In the genomic region with DNA sequence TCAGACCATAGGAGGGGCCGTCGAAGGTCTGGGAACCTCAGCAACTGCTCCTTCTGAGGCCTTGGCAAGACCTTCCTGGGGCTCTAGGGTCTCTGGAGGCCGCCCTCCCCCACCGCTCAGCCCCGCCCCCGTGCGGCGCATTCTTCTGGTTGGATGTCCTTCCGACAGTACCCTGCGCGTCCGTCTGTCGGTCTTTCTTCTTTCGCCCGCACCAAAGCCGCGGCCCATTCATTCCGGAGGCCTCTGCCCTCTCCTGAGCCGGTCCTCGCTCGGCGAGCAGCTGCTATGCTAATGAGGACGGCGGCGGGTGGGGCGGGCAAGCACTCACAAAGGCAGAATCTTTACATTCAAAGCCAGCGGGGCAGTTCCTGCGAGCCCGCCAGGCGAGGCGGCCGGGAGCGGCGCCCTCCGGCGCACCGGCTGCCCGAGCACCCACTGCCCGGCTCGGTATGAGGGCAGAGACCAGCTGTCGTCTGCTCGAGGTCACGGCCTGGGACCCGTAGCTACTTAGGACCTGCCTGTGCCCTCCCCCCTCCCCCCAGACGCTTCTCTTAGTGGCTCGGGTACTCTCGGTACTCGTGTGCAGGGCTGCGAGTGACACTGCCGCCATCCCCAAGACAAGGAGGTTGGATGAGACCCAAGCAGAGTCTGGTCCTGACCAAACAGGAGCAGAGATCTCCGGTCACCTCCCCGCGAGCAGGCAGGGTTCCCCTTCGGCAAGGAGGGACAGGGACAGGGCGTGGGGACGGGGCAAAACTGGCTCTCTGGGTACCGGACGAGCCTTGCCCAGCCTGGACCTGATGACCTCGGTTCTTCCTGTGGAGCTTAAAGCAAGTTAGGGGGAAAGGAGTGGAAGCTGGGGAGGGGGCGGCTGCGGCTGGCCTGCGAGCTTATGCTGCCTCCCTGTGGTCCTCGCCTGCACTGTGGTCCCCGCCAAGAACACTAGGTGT, we compare ENCODE assay signal across 8 mouse cellular contexts. TPM values are rescaled to one million over a fixed set of nuclear protein-coding genes. Genes with fewer than 3 reads are reported as not detected.
DNase-seq lines count a peak whose midpoint lies in the region; ATAC-seq and TF ChIP-seq lines count a peak whose summit lies in the region.

No protein-coding gene starts in this region.

- no peak overlapping the region for H3K27ac ChIP-seq in ES-E14 (ENCODE audit: insufficient read depth, low read depth, low read length, poor library complexity, severe bottlenecking)
- H3K27ac ChIP-seq in embryonic facial prominence, embryonic 14.5 days (replicated peaks; ENCODE audit: low read depth, low read length) = peak overlapping the region; percentile 40
- H3K27ac ChIP-seq in hindbrain, embryonic 11.5 days (ENCODE audit: low read depth, low read length) = peak overlapping the region; percentile 98
- 0 out of 2 replicates have a peak overlapping the region, but pooled peaks have one; percentile 32 for H3K27ac ChIP-seq in liver, embryonic 12.5 days

- peak overlapping the region; percentile 71 for H3K9ac ChIP-seq in ES-E14 (ENCODE audit: insufficient read depth, low read depth, low read length, poor library complexity, severe bottlenecking)
- peak overlapping the region; percentile 71 for H3K9ac ChIP-seq in embryonic facial prominence, embryonic 14.5 days (ENCODE audit: low read depth, low read length)
- H3K9ac ChIP-seq in hindbrain, embryonic 11.5 days (ENCODE audit: low read depth, low read length) = peak overlapping the region; percentile 84
- H3K9ac ChIP-seq in liver, embryonic 12.5 days = peak overlapping the region; percentile 61

- H3K27me3 ChIP-seq in embryonic facial prominence, embryonic 14.5 days (replicated peaks; ENCODE audit: control insufficient read depth, insufficient read depth, low read length) = peaks cover 40% of the 10 kb centered on the region
- 0 out of 2 replicates have a peak, but pooled peaks cover 3% of the 10 kb centered on the region for H3K27me3 ChIP-seq in hindbrain, embryonic 11.5 days (ENCODE audit: control insufficient read depth, insufficient read depth, low read length)
- peaks cover 69% of the 10 kb centered on the region for H3K27me3 ChIP-seq in liver, embryonic 12.5 days (replicated peaks)

- intact Hi-C loops in gastrocnemius, postnatal 14 days (cut with DNase I; ENCODE audit: low total_unique reads) = no loop called here

- in situ Hi-C loops in ES-E14 (cut with MboI; ENCODE audit: low sequenced_read_pairs in 2 of 2, unreplicated experiment in 2 of 2) = no loop called here

- peak; percentile 52 for DNase-seq in gastrocnemius, postnatal 14 days
- no peak for DNase-seq in gastrocnemius, adult 8-10 months (ENCODE audit: low spot score in 2 of 2)
- DNase-seq in ES-E14 (ENCODE audit: low read depth, low spot score) = peak; percentile 45
- DNase-seq in embryonic facial prominence, embryonic 14.5 days (ENCODE audit: low spot score) = peak; percentile 84
- peak; percentile 88 for DNase-seq in hindbrain, embryonic 11.5 days (ENCODE audit: low spot score)
- peak; percentile 52 to 55 for DNase-seq in natural killer cell, adult 2 months (ENCODE audit: low spot score in 2 of 2)
- DNase-seq in thymus, postnatal 25 days = peak; percentile 63

- no peaks in the 10 kb centered on the region for H3K36me3 ChIP-seq in ES-E14 (ENCODE audit: control insufficient read depth, insufficient read depth, low read length, poor library complexity, severe bottlenecking)
- no peaks in the 10 kb centered on the region for H3K36me3 ChIP-seq in embryonic facial prominence, embryonic 14.5 days (ENCODE audit: control insufficient read depth, insufficient read depth, low read length)
- H3K36me3 ChIP-seq in hindbrain, embryonic 11.5 days (ENCODE audit: control insufficient read depth, insufficient read depth, low read length) = 0 out of 2 replicates have a peak, but pooled peaks cover 3% of the 10 kb centered on the region
- H3K36me3 ChIP-seq in liver, embryonic 12.5 days = no peaks in the 10 kb centered on the region

- no peaks in the 10 kb centered on the region for H3K9me3 ChIP-seq in ES-E14 (ENCODE audit: control insufficient read depth, insufficient read depth, low read depth, low read length)
- H3K9me3 ChIP-seq in embryonic facial prominence, embryonic 14.5 days (ENCODE audit: control insufficient read depth, low read length) = no peaks in the 10 kb centered on the region
- no peaks in the 10 kb centered on the region for H3K9me3 ChIP-seq in hindbrain, embryonic 11.5 days (ENCODE audit: control insufficient read depth, low read length)
- no peaks in the 10 kb centered on the region for H3K9me3 ChIP-seq in liver, embryonic 12.5 days (replicated peaks)

- H3K4me1 ChIP-seq in ES-E14 (ENCODE audit: control insufficient read depth in 2 of 2, insufficient read depth in 2 of 2, low read length in 2 of 2, poor library complexity in 1 of 2) = peaks cover 4 to 8% of the 10 kb centered on the region in 2 experiments; a peak in 1 of 4 replicates
- 0 out of 2 replicates have a peak, but pooled peaks cover 7% of the 10 kb centered on the region for H3K4me1 ChIP-seq in embryonic facial prominence, embryonic 14.5 days (ENCODE audit: control insufficient read depth, insufficient read depth, low read length)
- H3K4me1 ChIP-seq in hindbrain, embryonic 11.5 days (replicated peaks; ENCODE audit: control insufficient read depth, insufficient read depth, low read length) = peaks cover 11% of the 10 kb centered on the region
- H3K4me1 ChIP-seq in liver, embryonic 12.5 days = peaks cover 38% of the 10 kb centered on the region

- H3K4me2 ChIP-seq in embryonic facial prominence, embryonic 14.5 days (ENCODE audit: low read depth, low read length) = peak overlapping the region; percentile 94
- H3K4me2 ChIP-seq in hindbrain, embryonic 11.5 days (replicated peaks; ENCODE audit: low read depth, low read length) = peak overlapping the region; percentile 83
- peak overlapping the region; percentile 82 for H3K4me2 ChIP-seq in liver, embryonic 12.5 days

- 0% methylated on average over 39 of the region's 64 CpGs for WGBS in embryonic facial prominence, embryonic 14.5 days
- WGBS in hindbrain, embryonic 11.5 days = under 1% methylated on average over 59 of the region's 64 CpGs
- 2% methylated on average over 64 of the region's 64 CpGs for WGBS in liver, embryonic 12.5 days (ENCODE audit: insufficient replicate concordance)

- peak; percentile 75 for ATAC-seq in embryonic facial prominence, embryonic 14.5 days (ENCODE audit: low read depth)
- ATAC-seq in hindbrain, embryonic 11.5 days (ENCODE audit: low FRiP score) = peak; percentile 87
- ATAC-seq in liver, embryonic 12.5 days = peak; percentile 31

- peak overlapping the region; percentile 68 to 85 for H3K4me3 ChIP-seq in ES-E14 (ENCODE audit: insufficient read depth in 1 of 2, low read depth in 1 of 2, low read length in 2 of 2, poor library complexity in 1 of 2, severe bottlenecking in 1 of 2)
- H3K4me3 ChIP-seq in embryonic facial prominence, embryonic 14.5 days (ENCODE audit: low read depth, low read length) = peak overlapping the region; percentile 52
- H3K4me3 ChIP-seq in hindbrain, embryonic 11.5 days (ENCODE audit: low read depth, low read length) = peak overlapping the region; percentile 44
- peak overlapping the region; percentile 53 for H3K4me3 ChIP-seq in liver, embryonic 12.5 days

TF ChIP-seq in ES-E14, 5 proteins besides CTCF, POLR2A, EP300 and RAD21:
- TF ChIP-seq HCFC1 (IDR thresholded peaks at IDR 0.05; ENCODE audit: borderline replicate concordance, insufficient read depth, low read length) (no peak), CHD2 (IDR thresholded peaks at IDR 0.05; ENCODE audit: low read depth, low read length) (no peak), MAFK (IDR thresholded peaks at IDR 0.05; ENCODE audit: insufficient read depth, low read depth, low read length) (no peak)

RNA-seq across cellular contexts. Expression of a gene that starts 5.3 kb away (rescaled TPM):
- 10 to 100 TPM; 11.3 to 13.6 TPM for total RNA-seq in gastrocnemius, postnatal 14 days (2021)
- 1 to 10 TPM; 3.0 to 7.1 (median 5.9) TPM for total RNA-seq in gastrocnemius, adult 8-10 months (2022)
- 1.9 and 2.1 TPM in 2 replicates for total RNA-seq in ES-E14 (2012; rRNA removed)
- polyA plus RNA-seq in embryonic facial prominence, embryonic 14.5 days (2014; fragmentation: Nextera tagmentation; extraction: Ambion mirVana) = 16.5 and 20.9 TPM in 2 replicates
- polyA plus RNA-seq in hindbrain, embryonic 11.5 days (2014; fragmentation: Nextera tagmentation; extraction: Ambion mirVana) = 44.6 and 60.5 TPM in 2 replicates
- polyA plus RNA-seq in liver, embryonic 12.5 days (2016; fragmentation: Nextera tagmentation; extraction: Ambion mirVana) = 5.9 and 6.2 TPM in 2 replicates

RNA-seq across cellular contexts. Expression of a gene that starts 10.8 kb away (rescaled TPM):
- total RNA-seq in gastrocnemius, postnatal 14 days (2021) = 1 to 10 TPM; 1.9 TPM
- under 1 TPM; 0.48 to 0.92 (median 0.76) TPM for total RNA-seq in gastrocnemius, adult 8-10 months (2022)
- 11.1 and 17.0 TPM in 2 replicates for total RNA-seq in ES-E14 (2012; rRNA removed)
- polyA plus RNA-seq in embryonic facial prominence, embryonic 14.5 days (2014; fragmentation: Nextera tagmentation; extraction: Ambion mirVana) = 7.5 and 7.8 TPM in 2 replicates
- 0.94 and 2.4 TPM in 2 replicates for polyA plus RNA-seq in hindbrain, embryonic 11.5 days (2014; fragmentation: Nextera tagmentation; extraction: Ambion mirVana)
- 7.2 and 7.4 TPM in 2 replicates for polyA plus RNA-seq in liver, embryonic 12.5 days (2016; fragmentation: Nextera tagmentation; extraction: Ambion mirVana)

RNA-seq across cellular contexts. Expression of a gene that starts 25.4 kb away (rescaled TPM):
- total RNA-seq in gastrocnemius, postnatal 14 days (2021) = 10 to 100 TPM; 24.1 to 26.1 TPM
- total RNA-seq in gastrocnemius, adult 8-10 months (2022) = 10 to 100 TPM; 20.8 to 28.3 (median 22.6) TPM
- total RNA-seq in ES-E14 (2012; rRNA removed) = 50.9 and 60.9 TPM in 2 replicates
- 76.8 and 94.4 TPM in 2 replicates for polyA plus RNA-seq in embryonic facial prominence, embryonic 14.5 days (2014; fragmentation: Nextera tagmentation; extraction: Ambion mirVana)
- polyA plus RNA-seq in hindbrain, embryonic 11.5 days (2014; fragmentation: Nextera tagmentation; extraction: Ambion mirVana) = 89.6 and 93.7 TPM in 2 replicates
- polyA plus RNA-seq in liver, embryonic 12.5 days (2016; fragmentation: Nextera tagmentation; extraction: Ambion mirVana) = 56.7 and 61.5 TPM in 2 replicates

RNA-seq across cellular contexts. Expression of a gene that starts 28.5 kb away (rescaled TPM):
- total RNA-seq in gastrocnemius, postnatal 14 days (2021) = not detected
- total RNA-seq in gastrocnemius, adult 8-10 months (2022) = not detected
- total RNA-seq in ES-E14 (2012; rRNA removed) = 0.45 and 1.1 TPM in 2 replicates
- polyA plus RNA-seq in embryonic facial prominence, embryonic 14.5 days (2014; fragmentation: Nextera tagmentation; extraction: Ambion mirVana) = not detected in 2 replicates
- polyA plus RNA-seq in hindbrain, embryonic 11.5 days (2014; fragmentation: Nextera tagmentation; extraction: Ambion mirVana) = not detected in 2 replicates
- not detected in 2 replicates for polyA plus RNA-seq in liver, embryonic 12.5 days (2016; fragmentation: Nextera tagmentation; extraction: Ambion mirVana)

RNA-seq across cellular contexts. Expression of a gene that starts 32.6 kb away (rescaled TPM):
- total RNA-seq in gastrocnemius, postnatal 14 days (2021) = not detected
- not detected for total RNA-seq in gastrocnemius, adult 8-10 months (2022)
- total RNA-seq in ES-E14 (2012; rRNA removed) = 0.49 and 0.74 TPM in 2 replicates
- not detected in 2 replicates for polyA plus RNA-seq in embryonic facial prominence, embryonic 14.5 days (2014; fragmentation: Nextera tagmentation; extraction: Ambion mirVana)
- not detected in 2 replicates for polyA plus RNA-seq in hindbrain, embryonic 11.5 days (2014; fragmentation: Nextera tagmentation; extraction: Ambion mirVana)
- polyA plus RNA-seq in liver, embryonic 12.5 days (2016; fragmentation: Nextera tagmentation; extraction: Ambion mirVana) = 1.2 TPM in 1 of 2 replicates, not detected in the other

Comparison
In these comparisons a context has a peak if more than half of its experiments do, and no peak if none do; other contexts are left out.
1. DNase-seq: peak in gastrocnemius, postnatal 14 days (single experiment), ES-E14 (single experiment), embryonic facial prominence, embryonic 14.5 days (single experiment), hindbrain, embryonic 11.5 days (single experiment), natural killer cell, adult 2 months (2 of 2) and thymus, postnatal 25 days (single experiment); none in gastrocnemius, adult 8-10 months (0 of 2).
2. ATAC-seq: peak in every context shown above with its lines; median percentile 87 in hindbrain, embryonic 11.5 days; 75 in embryonic facial prominence, embryonic 14.5 days; 31 in liver, embryonic 12.5 days.
3. Peak in every context shown above with its lines, with median percentiles within 50 percentile points of each other: H3K4me3 ChIP-seq, H3K9ac ChIP-seq and H3K4me2 ChIP-seq.